Mouse (Mus musculus) lung, adult 2 months (tissue): ENCODE measurements around the gene Lgr6. TPM values are rescaled to one million over a fixed set of nuclear protein-coding genes. Genes with fewer than 3 reads are reported as not detected.
A peak's percentile ranks its signal among the peaks of the same experiment; 100 is the strongest.

ENCODE experiments used
- DNase-seq: peaks from one replicate; pipeline ENCODE4 v3.0.0; 2022
- H3K4me1 ChIP-seq: fragments of 200-500 bp; 2 replicates; pipeline ENCODE4 v1.6.1; 2011; ENCODE audit warnings: low read length; ENCODE audit not compliant: control insufficient read depth, insufficient read depth
- H3K4me3 ChIP-seq: fragments of 200-500 bp; replicated peaks from 2 replicates; pipeline ENCODE3; 2011; ENCODE audit warnings: low read depth, mild to moderate bottlenecking, control low read depth, low read length; ENCODE audit errors: extremely low read depth
- CTCF ChIP-seq: fragments of 200-500 bp; IDR thresholded peaks from 2 replicates; pipeline ENCODE4 v1.5.1; 2011; ENCODE audit warnings: mild to moderate bottlenecking, low read length, control low read depth; ENCODE audit not compliant: insufficient read depth
- POLR2A ChIP-seq: fragments of 200-500 bp; IDR thresholded peaks from 2 replicates; pipeline ENCODE4 v1.6.1; 2011; ENCODE audit warnings: low read depth, mild to moderate bottlenecking, control low read depth, low read length, borderline replicate concordance; ENCODE audit errors: extremely low read depth
- WGBS: fragments of 180-500 bp; shearing (Covaris S2); methylation state at CpG from one replicate; pipeline ENCODE4 v1.1.7; 2018; 5-methylcytosine and 5-hydroxymethylcytosine counted together
- polyA plus RNA-seq: library from polyadenylated mRNA; depleted of rRNA; stranded (reverse); fragments of >200 nt; gene quantifications from 2 replicates; pipeline ENCODE4 v1.2.3, GENCODE M21; 2012

Gene Lgr6
- polyA plus RNA-seq, 1 experiment = 4.1 TPM

DNA sequence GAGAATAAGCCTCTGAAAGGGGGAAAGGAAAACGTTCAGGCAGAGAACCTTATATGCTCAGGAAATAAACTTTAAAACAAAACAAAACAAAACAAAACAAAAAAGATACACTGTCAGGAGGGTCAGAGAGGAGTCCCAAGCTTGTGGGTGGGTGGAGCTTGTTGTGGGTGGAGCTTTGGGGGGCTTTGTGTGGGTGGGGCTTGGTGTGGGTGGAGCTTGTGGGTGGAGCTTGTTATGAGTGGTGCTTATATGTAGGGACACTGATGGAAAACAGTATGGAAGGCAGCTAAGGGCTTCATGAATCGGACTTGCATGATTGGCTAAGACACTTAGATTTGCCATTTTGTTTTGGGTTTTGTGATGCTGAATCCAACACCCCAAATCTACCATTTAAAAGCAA, 34.8 kb upstream of the Lgr6 start:
- H3K4me3 ChIP-seq = no peak overlapping the region
- no peak for TF ChIP-seq POLR2A
- TF ChIP-seq CTCF = no peak
- no peak for DNase-seq
- no peaks in the 10 kb centered on the region for H3K4me1 ChIP-seq
- 58% methylated on average over 2 of the region's 2 CpGs for WGBS

DNA sequence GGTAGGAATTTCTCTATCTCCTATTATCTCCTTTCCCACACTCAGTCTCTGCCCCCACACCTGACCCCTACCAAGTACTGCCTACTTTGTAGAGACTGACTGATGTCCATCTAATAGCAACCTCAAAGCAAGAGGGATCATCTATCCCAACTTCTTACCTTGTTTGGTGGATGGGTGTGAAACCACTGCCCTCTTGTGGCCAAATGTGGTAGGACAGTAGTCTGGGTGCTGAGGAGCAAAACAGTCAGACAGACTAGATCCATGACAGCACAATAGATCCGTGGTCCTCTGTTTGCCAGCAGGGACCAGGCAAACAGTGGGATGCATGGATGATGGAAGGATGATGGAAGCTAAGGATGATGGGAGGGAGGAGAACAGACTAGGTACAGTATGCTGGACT, 31.4 kb upstream of the Lgr6 start:
- H3K4me1 ChIP-seq = peaks cover 6% of the 10 kb centered on the region; the same call in 1 of the 2 replicates
- WGBS = 0% methylated on average over 1 of the region's 1 CpGs
- peak; percentile 56 for DNase-seq
- TF ChIP-seq POLR2A (no peak), CTCF (peak; percentile 79)
- H3K4me3 ChIP-seq = no peak overlapping the region

DNA sequence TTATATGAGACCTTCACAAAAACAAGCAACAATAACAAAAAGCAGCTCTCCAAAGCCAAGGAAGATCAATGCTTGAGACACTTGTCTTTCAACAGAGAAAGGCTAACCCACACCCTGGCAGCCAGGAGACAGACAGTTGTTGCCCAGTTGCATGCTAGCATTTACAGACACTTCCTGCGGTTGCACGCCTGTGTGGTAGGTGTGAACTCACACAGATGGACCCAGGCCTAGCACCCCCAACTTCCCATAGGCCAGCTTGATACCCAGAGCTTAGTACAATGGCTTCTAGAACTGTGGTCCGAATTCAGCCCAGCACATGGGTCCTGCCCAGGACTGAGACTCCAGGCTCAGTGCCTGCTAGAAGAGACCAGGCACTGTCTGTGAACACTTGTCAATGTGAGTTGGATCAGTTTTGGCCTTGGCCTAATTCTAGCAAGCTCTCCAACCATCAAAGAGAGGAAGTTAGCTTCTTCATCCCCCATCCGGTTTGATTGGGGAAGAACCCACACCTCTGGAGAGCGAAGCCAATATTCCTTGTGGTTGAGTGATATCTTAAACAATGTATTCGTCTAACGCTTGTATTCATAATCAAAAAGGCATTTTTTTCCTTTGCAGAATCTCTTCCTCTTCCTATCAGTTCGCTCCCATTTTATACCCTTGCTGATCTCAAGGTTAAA, 30.2 kb upstream of the Lgr6 start:
- TF ChIP-seq POLR2A = no peak
- TF ChIP-seq CTCF = no peak
- H3K4me1 ChIP-seq = peaks cover 9% of the 10 kb centered on the region
- DNase-seq = no peak
- 79% methylated on average over 8 of the region's 8 CpGs for WGBS
- H3K4me3 ChIP-seq = no peak overlapping the region

DNA sequence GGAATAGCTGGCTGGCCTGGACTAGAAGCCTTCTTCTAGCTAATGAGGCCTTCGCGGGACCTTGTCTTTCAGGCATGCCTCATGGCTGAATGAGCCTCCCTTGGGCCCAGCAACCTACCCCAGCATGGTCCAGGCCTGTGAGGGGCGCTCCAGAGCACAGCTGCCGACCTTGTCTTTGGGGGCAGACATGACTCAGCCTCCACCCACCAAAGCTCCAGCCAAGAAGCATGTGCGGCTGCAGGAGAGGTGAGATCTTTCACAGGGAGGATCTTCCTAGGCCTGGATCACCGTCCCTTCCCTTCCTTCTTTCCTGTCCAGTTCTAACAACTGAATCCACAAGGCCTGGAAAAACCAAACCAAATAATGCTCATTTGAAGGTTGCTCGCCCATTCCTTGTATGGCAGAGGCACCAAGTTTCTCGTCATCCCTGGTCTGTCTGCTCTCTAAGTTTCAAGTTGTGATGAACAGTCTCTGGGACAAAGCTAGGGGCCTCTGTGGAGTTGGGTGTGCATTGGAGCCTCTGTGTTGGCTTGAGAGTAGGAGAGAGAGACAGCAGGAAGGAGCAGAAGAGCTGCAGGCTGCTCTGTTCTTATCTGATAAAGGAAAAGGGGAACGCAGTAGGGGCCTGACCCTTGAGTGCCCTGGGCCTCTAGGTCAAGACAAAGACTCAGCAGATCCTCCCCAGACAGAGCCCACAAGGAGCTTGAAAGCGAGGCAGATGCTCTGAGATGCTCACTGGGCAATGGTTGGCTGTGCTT, 28.8 kb upstream of the Lgr6 start:
- 81% methylated on average over 10 of the region's 10 CpGs for WGBS
- H3K4me3 ChIP-seq = no peak overlapping the region

DNA sequence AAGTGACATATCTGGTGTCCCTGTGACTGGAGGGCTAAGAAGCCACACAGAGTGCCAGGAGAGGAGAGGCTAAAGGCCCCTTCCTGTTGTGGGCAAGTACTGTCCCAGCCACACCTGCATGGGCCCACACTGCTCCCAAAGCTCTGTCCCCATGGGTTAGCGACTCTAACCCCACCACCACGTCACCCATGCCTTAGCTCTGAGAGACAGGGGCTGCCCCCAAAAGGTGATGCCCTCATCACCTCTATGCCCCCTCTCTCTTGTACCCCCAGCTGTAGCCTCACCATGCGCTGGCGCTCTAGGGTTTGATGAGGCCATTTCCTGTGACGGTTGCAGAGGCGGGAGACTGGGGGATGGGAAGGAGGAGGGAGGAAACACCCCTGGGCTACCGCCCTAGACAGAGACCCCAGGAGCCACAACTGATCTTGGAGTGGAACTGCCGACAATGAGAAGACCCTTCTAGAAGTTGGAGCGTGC, 27.9 kb upstream of the Lgr6 start:
- no peak for DNase-seq
- Histone ChIP-seq H3K4me3 (peak overlapping the region; percentile 25), H3K4me1 (peaks cover 9% of the 10 kb centered on the region)
- TF ChIP-seq POLR2A (no peak), CTCF (no peak)
- 59% methylated on average over 9 of the region's 9 CpGs for WGBS

More for the DNA sequence above, 28.8 kb upstream of the Lgr6 start:
- no peak for DNase-seq
- peaks cover 9% of the 10 kb centered on the region for H3K4me1 ChIP-seq
- TF ChIP-seq CTCF = no peak
- TF ChIP-seq POLR2A = no peak

DNA sequence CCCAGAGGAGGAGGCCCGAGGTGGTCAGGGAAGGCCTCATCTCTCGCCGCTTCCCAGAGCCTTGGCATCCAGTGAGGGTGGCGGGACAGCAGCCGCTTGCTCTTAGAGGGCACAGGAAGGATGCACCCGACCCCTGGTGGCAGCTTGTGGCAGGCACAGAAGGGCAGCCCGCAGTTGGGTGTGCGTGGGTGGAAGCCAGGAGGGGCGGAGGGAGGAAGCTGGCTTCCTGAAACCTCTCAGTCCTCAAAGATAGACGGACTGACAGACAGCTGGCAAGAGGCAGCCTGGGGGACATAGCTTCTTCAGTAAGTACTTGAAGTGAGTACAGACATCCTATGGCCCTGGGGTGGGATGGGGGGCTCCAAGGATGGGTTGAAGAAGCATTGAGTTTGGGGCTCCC, 27.4 kb upstream of the Lgr6 start, which contains the start of gene Ptpn7:
Gene Ptpn7, plus strand, starts transcription at position 228 of the 400 bp plus-strand sequence.
- Histone ChIP-seq H3K4me3 (peak within 1 kb of the TSS; percentile 25), H3K4me1 (peaks cover 9% of the 10 kb centered on the region)
- TF ChIP-seq POLR2A (no peak), CTCF (peak; percentile 69)
- DNase-seq = peak; percentile 55
- WGBS = 13% methylated on average over 10 of the region's 10 CpGs

DNA sequence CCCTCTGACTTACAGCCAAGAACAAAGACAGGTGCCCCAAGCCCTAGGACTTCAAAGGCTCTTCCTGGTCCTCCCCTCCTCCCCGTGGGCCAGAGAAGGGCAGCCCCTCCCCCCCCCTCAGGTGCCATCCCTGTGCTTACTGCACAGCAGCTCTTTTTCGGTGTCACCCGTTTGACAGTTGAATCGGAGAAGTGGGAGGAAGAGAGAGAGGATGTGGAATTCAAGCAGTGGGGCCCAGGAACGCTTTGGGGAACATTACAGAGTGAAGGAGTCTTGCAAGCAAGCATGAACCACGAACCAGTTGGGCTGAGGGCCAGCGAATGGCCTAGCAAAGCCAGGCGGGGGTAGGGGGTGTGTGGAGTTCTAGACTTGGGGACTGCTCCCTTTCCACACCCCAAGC, 26.5 kb upstream of the Lgr6 start:
- Histone ChIP-seq H3K4me1 (peaks cover 9% of the 10 kb centered on the region), H3K4me3 (no peak overlapping the region)
- no peak for TF ChIP-seq POLR2A
- TF ChIP-seq CTCF = no peak
- WGBS = 42% methylated on average over 8 of the region's 8 CpGs
- DNase-seq = no peak

DNA sequence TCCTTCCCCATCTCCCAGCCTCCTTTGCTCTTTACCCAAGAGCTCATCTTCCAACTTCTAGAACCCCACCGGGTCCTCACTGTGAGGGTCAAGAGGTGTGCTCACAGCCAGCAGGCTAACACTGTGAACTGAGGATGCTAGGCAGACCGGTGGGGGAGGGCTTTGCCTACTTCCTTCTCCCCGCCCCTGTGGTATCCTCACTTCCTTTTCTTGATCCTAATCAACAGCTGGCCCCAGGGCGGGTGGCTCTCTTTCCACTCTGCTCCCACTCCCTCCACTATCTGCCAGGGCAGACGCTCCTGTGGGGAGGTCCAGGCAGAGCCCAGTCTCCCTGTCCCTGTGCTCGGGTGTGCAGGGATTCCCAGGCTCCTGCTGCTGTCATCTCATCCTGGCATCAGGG, 26.0 kb upstream of the Lgr6 start:
- peak; percentile 18 for DNase-seq
- 16% methylated on average over 6 of the region's 6 CpGs for WGBS
- H3K4me1 ChIP-seq = peaks cover 9% of the 10 kb centered on the region
- TF ChIP-seq CTCF (no peak), POLR2A (peak; percentile 49; the same call in 1 of the 2 replicates)
- H3K4me3 ChIP-seq = no peak overlapping the region

DNA sequence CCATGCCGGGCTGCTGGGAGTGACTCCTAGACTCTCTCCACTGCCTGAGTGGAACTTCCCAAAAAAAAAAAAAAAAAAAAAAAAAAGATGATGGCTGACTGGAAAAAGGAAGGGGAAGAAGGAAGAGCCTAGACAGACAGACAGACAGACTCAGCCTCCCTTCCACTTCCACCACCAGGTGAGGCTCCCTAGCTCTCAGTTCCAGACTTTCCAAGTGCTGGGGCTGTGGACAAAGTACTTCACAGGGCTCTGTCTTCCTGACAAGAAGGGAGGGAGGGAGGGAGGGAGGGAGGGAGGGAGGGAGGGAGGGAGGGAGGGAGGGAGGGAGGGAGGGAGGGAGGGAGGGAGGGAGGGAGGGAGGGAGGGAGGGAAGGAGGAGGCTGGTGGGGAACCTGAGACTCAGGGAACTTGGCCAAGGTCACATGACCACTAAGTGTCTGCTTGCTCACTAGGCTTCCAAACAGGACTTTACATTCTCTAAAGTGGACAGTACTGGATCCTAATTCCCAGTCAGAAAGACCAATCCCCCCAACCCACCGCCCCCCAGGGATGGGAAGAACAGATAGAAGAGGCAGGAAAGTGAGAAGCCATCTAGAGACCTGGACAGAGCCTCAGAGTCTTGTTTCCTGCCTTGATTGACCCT, 25.4 kb upstream of the Lgr6 start:
- 59% methylated on average over 2 of the region's 2 CpGs for WGBS

More for the DNA sequence above, 25.4 kb upstream of the Lgr6 start:
- DNase-seq = no peak
- H3K4me3 ChIP-seq = no peak overlapping the region
- H3K4me1 ChIP-seq = peaks cover 9% of the 10 kb centered on the region
- TF ChIP-seq CTCF (no peak), POLR2A (no peak)
